Comparison of ENCODE assay signal across 20 mouse cellular contexts in genomic region chr12:52440868-52441365, GRCm38 (mm10).
A peak's percentile ranks its signal among the peaks of the same experiment; 100 is the strongest.
DNase-seq lines count a peak whose midpoint lies in the region; ATAC-seq and TF ChIP-seq lines count a peak whose summit lies in the region.
"Had no signal": no experiment of that assay in that cellular context is flagged by ENCODE, and none has a peak within 500 bp of the region (broad histone marks: within the 10 kb centered on the region; RNA-seq: fewer than 3 reads in every experiment).

No protein-coding gene starts in this region.

- H3K4me1 ChIP-seq in kidney, embryonic 14.5 days (ENCODE audit: control insufficient read depth, insufficient read depth, low read length): peaks cover under 1% of the 10 kb centered on the region; the same call in 1 of the 2 replicates
- H3K4me1 ChIP-seq in limb, embryonic 11.5 days (ENCODE audit: control insufficient read depth, insufficient read depth, low read length): no peaks in the 10 kb centered on the region
- H3K4me1 ChIP-seq in limb, embryonic 10.5 days: peaks cover 4% of the 10 kb centered on the region; the same call in 1 of the 2 replicates
- H3K4me1 ChIP-seq in forebrain, postnatal 0 days (ENCODE audit: insufficient read depth): no peaks in the 10 kb centered on the region
- H3K4me1 ChIP-seq in hindbrain, embryonic 14.5 days (replicated peaks; ENCODE audit: control insufficient read depth, insufficient read depth, low read length): 0 out of 2 replicates have a peak, but pooled peaks cover 3% of the 10 kb centered on the region
- H3K4me1 ChIP-seq: liver, embryonic 13.5 days; megakaryocyte, embryonic 14.5 days had no signal

- no peak for TF ChIP-seq CTCF in forebrain, postnatal 0 days (IDR thresholded peaks at IDR 0.05; ENCODE audit: low read depth)

- no peaks in the 10 kb centered on the region for H3K36me3 ChIP-seq in kidney, embryonic 14.5 days (ENCODE audit: control insufficient read depth, insufficient read depth, low read length)
- H3K36me3 ChIP-seq in limb, embryonic 11.5 days (ENCODE audit: control insufficient read depth, insufficient read depth, low read length): no peaks in the 10 kb centered on the region
- no peaks in the 10 kb centered on the region for H3K36me3 ChIP-seq in limb, embryonic 10.5 days
- H3K36me3 ChIP-seq in forebrain, postnatal 0 days (ENCODE audit: insufficient read depth): no peaks in the 10 kb centered on the region
- H3K36me3 ChIP-seq in hindbrain, embryonic 14.5 days (replicated peaks; ENCODE audit: control insufficient read depth, insufficient read depth): no peaks in the 10 kb centered on the region
- H3K36me3 ChIP-seq: heart, embryonic 13.5 days; liver, embryonic 13.5 days; midbrain, embryonic 13.5 days had no signal

- DNase-seq in kidney, adult 9 months: no peak
- DNase-seq in limb, embryonic 11.5 days (ENCODE audit: low spot score): no peak
- no peak for DNase-seq in limb, embryonic 10.5 days (ENCODE audit: low spot score)
- DNase-seq in forebrain, postnatal 0 days: no peak
- no peak for DNase-seq in adrenal gland, postnatal 25 days
- no peak for DNase-seq in hindbrain, embryonic 14.5 days (ENCODE audit: low spot score)
- DNase-seq: adrenal gland, adult 8-10 months; cerebellum, adult 8-10 months; cerebellum, postnatal 36 days; gastrocnemius, postnatal 14 days; heart, adult 18-20 months; heart, postnatal 14 days; liver, embryonic 13.5 days; lung, adult 2 months had no signal

- H3K4me3 ChIP-seq in kidney, embryonic 14.5 days (ENCODE audit: low read length): no peak overlapping the region
- H3K4me3 ChIP-seq in limb, embryonic 11.5 days (ENCODE audit: low read depth, low read length): no peak overlapping the region
- H3K4me3 ChIP-seq in limb, embryonic 10.5 days: no peak overlapping the region
- no peak overlapping the region for H3K4me3 ChIP-seq in forebrain, postnatal 0 days (ENCODE audit: low read depth, low read length)
- H3K4me3 ChIP-seq in hindbrain, embryonic 14.5 days (replicated peaks; ENCODE audit: low read length): no peak overlapping the region
- H3K4me3 ChIP-seq: heart, embryonic 13.5 days; liver, embryonic 13.5 days; megakaryocyte, embryonic 14.5 days; midbrain, embryonic 13.5 days had no signal

- no peak overlapping the region for H3K4me2 ChIP-seq in kidney, embryonic 14.5 days (replicated peaks; ENCODE audit: low read depth, low read length)
- H3K4me2 ChIP-seq in limb, embryonic 11.5 days (ENCODE audit: low read depth, severe bottlenecking): no peak overlapping the region
- no peak overlapping the region for H3K4me2 ChIP-seq in forebrain, postnatal 0 days (ENCODE audit: low read depth)
- no peak overlapping the region for H3K4me2 ChIP-seq in hindbrain, embryonic 14.5 days (replicated peaks)
- H3K4me2 ChIP-seq: heart, embryonic 13.5 days; liver, embryonic 13.5 days; midbrain, embryonic 13.5 days had no signal

- no peaks in the 10 kb centered on the region for H3K9me3 ChIP-seq in kidney, embryonic 14.5 days (ENCODE audit: control insufficient read depth, low read length)
- H3K9me3 ChIP-seq in limb, embryonic 11.5 days (ENCODE audit: control insufficient read depth, low read length): no peaks in the 10 kb centered on the region
- H3K9me3 ChIP-seq in limb, embryonic 10.5 days (replicated peaks): no peaks in the 10 kb centered on the region
- no peaks in the 10 kb centered on the region for H3K9me3 ChIP-seq in forebrain, postnatal 0 days (ENCODE audit: low read length)
- H3K9me3 ChIP-seq in hindbrain, embryonic 14.5 days (ENCODE audit: control insufficient read depth, low read length): no peaks in the 10 kb centered on the region
- H3K9me3 ChIP-seq: heart, embryonic 13.5 days; liver, embryonic 13.5 days; midbrain, embryonic 13.5 days had no signal

- WGBS in kidney, embryonic 14.5 days: 59% methylated on average over 7 of the region's 7 CpGs
- WGBS in limb, embryonic 11.5 days: 81% methylated on average over 7 of the region's 7 CpGs
- WGBS in limb, embryonic 10.5 days: 84% methylated on average over 7 of the region's 7 CpGs
- 33% methylated on average over 7 of the region's 7 CpGs for WGBS in forebrain, postnatal 0 days
- WGBS in hindbrain, embryonic 14.5 days: 79% methylated on average over 7 of the region's 7 CpGs

- H3K27me3 ChIP-seq in kidney, embryonic 14.5 days (ENCODE audit: control insufficient read depth, insufficient read depth, low read length): no peaks in the 10 kb centered on the region
- H3K27me3 ChIP-seq in limb, embryonic 11.5 days (ENCODE audit: control insufficient read depth, insufficient read depth, low read length): no peaks in the 10 kb centered on the region
- no peaks in the 10 kb centered on the region for H3K27me3 ChIP-seq in limb, embryonic 10.5 days (ENCODE audit: low read depth, poor library complexity, severe bottlenecking)
- H3K27me3 ChIP-seq in forebrain, postnatal 0 days (ENCODE audit: insufficient read depth, low read length): no peaks in the 10 kb centered on the region
- H3K27me3 ChIP-seq in hindbrain, embryonic 14.5 days (ENCODE audit: control insufficient read depth, insufficient read depth, low read length): no peaks in the 10 kb centered on the region
- H3K27me3 ChIP-seq: heart, embryonic 13.5 days; liver, embryonic 13.5 days; megakaryocyte, embryonic 14.5 days; midbrain, embryonic 13.5 days had no signal

- H3K9ac ChIP-seq in kidney, embryonic 14.5 days (ENCODE audit: low read depth, low read length): no peak overlapping the region
- no peak overlapping the region for H3K9ac ChIP-seq in limb, embryonic 11.5 days (ENCODE audit: low read length)
- no peak overlapping the region for H3K9ac ChIP-seq in forebrain, postnatal 0 days
- H3K9ac ChIP-seq in hindbrain, embryonic 14.5 days: no peak overlapping the region
- H3K9ac ChIP-seq: heart, embryonic 13.5 days; liver, embryonic 13.5 days; midbrain, embryonic 13.5 days had no signal

- ATAC-seq in kidney, embryonic 14.5 days (ENCODE audit: low FRiP score, low TSS enrichment): peak; percentile 44
- ATAC-seq in limb, embryonic 11.5 days (ENCODE audit: insufficient number of reproducible peaks, low FRiP score, low TSS enrichment, low read depth): 0 out of 2 replicates have a peak, but pooled peaks have one; percentile 44
- peak; percentile 32; the same call in 1 of the 2 replicates for ATAC-seq in forebrain, postnatal 0 days
- ATAC-seq in hindbrain, embryonic 14.5 days (ENCODE audit: low FRiP score): no peak
- ATAC-seq: activated CD4-positive, CD25-positive, alpha-beta regulatory T cell, adult 4 months; intestine, postnatal 0 days; midbrain, embryonic 13.5 days had no signal

- no peak overlapping the region for H3K27ac ChIP-seq in kidney, embryonic 14.5 days (ENCODE audit: low read depth, low read length)
- no peak overlapping the region for H3K27ac ChIP-seq in limb, embryonic 11.5 days (replicated peaks; ENCODE audit: low read depth, low read length)
- H3K27ac ChIP-seq in limb, embryonic 10.5 days: no peak overlapping the region
- H3K27ac ChIP-seq in forebrain, postnatal 0 days (ENCODE audit: low read depth, low read length): no peak overlapping the region
- H3K27ac ChIP-seq in hindbrain, embryonic 14.5 days: no peak overlapping the region
- H3K27ac ChIP-seq: heart, embryonic 13.5 days; liver, embryonic 13.5 days; midbrain, embryonic 13.5 days had no signal
